Mouse (Mus musculus) heart, postnatal 0 days (tissue): Measurements from ENCODE around the gene Tdrkh. TPM values are rescaled to one million over a fixed set of nuclear protein-coding genes. Genes with fewer than 3 reads are reported as not detected.
A peak's percentile ranks its signal among the peaks of the same experiment; 100 is the strongest.

ENCODE experiments used
- ATAC-seq: fragments of 200-750 bp; cut with Nextera tagmentation; 2 replicates; pipeline ENCODE4 v1.8.0; 2017; ENCODE audit warnings: low read depth, moderate number of reproducible peaks, moderate library complexity; ENCODE audit not compliant: insufficient read depth
- DNase-seq: peaks from one replicate; pipeline ENCODE4 v3.0.0-alpha.2; 2016; ENCODE audit warnings: low spot score
- H3K27ac ChIP-seq: fragments of 300-500 bp; sonication (generic); 2 replicates; pipeline ENCODE4 v1.5.1; 2014; ENCODE audit warnings: low read depth, mild to moderate bottlenecking
- H3K27me3 ChIP-seq: fragments of 300-500 bp; sonication (generic); 2 replicates; pipeline ENCODE4 v1.6.1; 2014; ENCODE audit warnings: low read length, mixed read lengths; ENCODE audit not compliant: control insufficient read depth, insufficient read depth
- H3K36me3 ChIP-seq: fragments of 300-500 bp; sonication (generic); replicated peaks from 2 replicates; pipeline ENCODE4 v1.6.1; 2014; ENCODE audit warnings: low read length, mixed read lengths; ENCODE audit not compliant: control insufficient read depth, insufficient read depth
- H3K4me1 ChIP-seq: fragments of 300-500 bp; sonication (generic); 2 replicates; pipeline ENCODE4 v1.6.1; 2014; ENCODE audit warnings: antibody characterized with exemption; ENCODE audit not compliant: control insufficient read depth, insufficient read depth
- H3K4me2 ChIP-seq: fragments of 300-500 bp; sonication (generic); 2 replicates; pipeline ENCODE4 v1.6.1; 2014; ENCODE audit warnings: low read depth, mild to moderate bottlenecking, low read length, moderate library complexity
- H3K4me3 ChIP-seq: fragments of 300-500 bp; sonication (generic); 2 replicates; pipeline ENCODE4 v1.5.1; 2014; ENCODE audit warnings: low read depth, low read length
- H3K9ac ChIP-seq: fragments of 300-500 bp; sonication (generic); replicated peaks from 2 replicates; pipeline ENCODE4 v1.6.1; 2014; ENCODE audit warnings: low read depth, low read length, mixed read lengths
- H3K9me3 ChIP-seq: fragments of 300-500 bp; sonication (generic); replicated peaks from 2 replicates; pipeline ENCODE4 v1.6.1; 2016; ENCODE audit warnings: low read length; ENCODE audit not compliant: control insufficient read depth
- CTCF ChIP-seq: IDR thresholded peaks from 2 replicates; pipeline ENCODE4 v1.5.1; 2016; ENCODE audit warnings: antibody characterized with exemption, control low read depth, low read depth
- EP300 ChIP-seq: IDR thresholded peaks from 2 replicates; pipeline ENCODE4 v1.6.1; 2016; ENCODE audit warnings: antibody characterized with exemption, low read depth
- WGBS: fragments of 180-500 bp; shearing (Covaris S2); extraction: QIAGEN DNeasy Blood & Tissue Kit; methylation state at CpG from one replicate; pipeline ENCODE4 v1.1.7; 2014; 5-methylcytosine and 5-hydroxymethylcytosine counted together
- polyA plus RNA-seq: library from polyadenylated mRNA; unstranded; fragments of >200 nt; fragmentation: Nextera tagmentation; extraction: Ambion mirVana; gene quantifications from 2 replicates; pipeline ENCODE4 v1.2.1, GENCODE M21; 2015
- total RNA-seq: library from RNA; depleted of rRNA; stranded (reverse); fragments of >200 nt; gene quantifications from 2 replicates; pipeline ENCODE4 v1.2.3, GENCODE M21; 2014; ENCODE audit warnings: low replicate concordance

Gene Tdrkh
- total and polyA plus RNA-seq, 2 experiments from 2014 or later: 0.34 to 7.7 TPM

- no peaks in the 10 kb centered on the region for H3K36me3 ChIP-seq
- H3K9me3 ChIP-seq: no peaks in the 10 kb centered on the region
- H3K4me3 ChIP-seq: no peak overlapping the region
- H3K4me2 ChIP-seq: no peak overlapping the region
- ATAC-seq (no peak), DNase-seq (no peak)
- TF ChIP-seq CTCF (no peak), EP300 (no peak)
- WGBS: 58% methylated on average over 3 of the region's 3 CpGs
- peaks cover 13% of the 10 kb centered on the region; the same call in 1 of the 2 replicates for H3K4me1 ChIP-seq
- no peak overlapping the region for H3K9ac ChIP-seq
- H3K27ac ChIP-seq: no peak overlapping the region
- H3K27me3 ChIP-seq: no peaks in the 10 kb centered on the region
These were observed 55.9 kb downstream of the Tdrkh start for GRCm38 (mm10) chr3:94468931-94469330.

- Histone ChIP-seq H3K9me3 (no peaks in the 10 kb centered on the region), H3K27ac (peak overlapping the region; percentile 33), H3K4me1 (peaks cover 14% of the 10 kb centered on the region; the same call in 1 of the 2 replicates), H3K36me3 (no peaks in the 10 kb centered on the region), H3K4me3 (peak overlapping the region; percentile 19), H3K27me3 (no peaks in the 10 kb centered on the region), H3K4me2 (peak overlapping the region; percentile 55), H3K9ac (no peak overlapping the region; the same call in none of the 2 replicates)
- WGBS: 8% methylated on average over 28 of the region's 28 CpGs
- TF ChIP-seq CTCF: no peak
- TF ChIP-seq EP300: no peak
- DNase-seq (peak; percentile 57), ATAC-seq (peak; percentile 83)
These were observed 59.5 kb downstream of the Tdrkh start for GRCm38 (mm10) chr3:94472447-94473114.

- DNase-seq (no peak), ATAC-seq (peak; percentile 25; the same call in 1 of the 2 replicates)
- Histone ChIP-seq H3K4me1 (peaks cover 14% of the 10 kb centered on the region; the same call in 1 of the 2 replicates), H3K4me3 (no peak overlapping the region), H3K27me3 (peaks cover 2% of the 10 kb centered on the region; the same call in 1 of the 2 replicates), H3K36me3 (no peaks in the 10 kb centered on the region), H3K9me3 (no peaks in the 10 kb centered on the region), H3K27ac (peak overlapping the region; percentile 33), H3K9ac (no peak overlapping the region; the same call in 1 of the 2 replicates), H3K4me2 (peak overlapping the region; percentile 55)
- TF ChIP-seq CTCF (no peak), EP300 (no peak)
- 32% methylated on average over 10 of the region's 10 CpGs for WGBS
These were observed 60.0 kb downstream of the Tdrkh start for GRCm38 (mm10) chr3:94473115-94473505.

GRCm38 (mm10) chr3:94473567-94474232 is 60.6 kb downstream of the Tdrkh start:
- Histone ChIP-seq H3K4me2 (no peak overlapping the region), H3K27ac (no peak overlapping the region), H3K4me3 (no peak overlapping the region), H3K27me3 (peaks cover 7% of the 10 kb centered on the region), H3K36me3 (no peaks in the 10 kb centered on the region), H3K9me3 (no peaks in the 10 kb centered on the region), H3K4me1 (peaks cover 14% of the 10 kb centered on the region; the same call in 1 of the 2 replicates), H3K9ac (no peak overlapping the region)
- no peak for TF ChIP-seq CTCF
- TF ChIP-seq EP300: no peak
- DNase-seq (no peak), ATAC-seq (no peak)
- WGBS: 28% methylated on average over 5 of the region's 5 CpGs

GRCm38 (mm10) chr3:94476301-94477035 is 63.4 kb downstream of the Tdrkh start:
- peaks cover 14% of the 10 kb centered on the region; the same call in 1 of the 2 replicates for H3K4me1 ChIP-seq
- no peak for TF ChIP-seq EP300
- no peak for TF ChIP-seq CTCF
- no peaks in the 10 kb centered on the region for H3K9me3 ChIP-seq
- H3K4me2 ChIP-seq: no peak overlapping the region
- H3K9ac ChIP-seq: no peak overlapping the region
- DNase-seq: no peak
- no peak overlapping the region for H3K27ac ChIP-seq
- WGBS: 55% methylated on average over 8 of the region's 8 CpGs
- H3K36me3 ChIP-seq: no peaks in the 10 kb centered on the region
- no peak for ATAC-seq
- no peak overlapping the region for H3K4me3 ChIP-seq
- peaks cover 31% of the 10 kb centered on the region for H3K27me3 ChIP-seq
